Mouse (Mus musculus) CD4-positive, CD25-positive, alpha-beta regulatory T cell, adult 2 months (primary cell): ENCODE results near the gene Xrn1.
"Not testable (repeated sequence)": the region's sequence is repeated elsewhere in the genome, so short reads cannot be mapped to it uniquely, and the experiment has no call there.

Experiments
- DNase-seq: peaks from one replicate; pipeline ENCODE4 v3.0.0-alpha.2; 2012; ENCODE audit warnings: low read depth, low spot score

Xrn1 gene

GRCm38 (mm10) chr9:95954585-95955461 lies at the start of gene Xrn1:
Xrn1 (plus strand) TSS chr9:95954760.
- DNase-seq = peak; percentile 97

GRCm38 (mm10) chr9:95932855-95933254 lies 21.7 kb upstream of the Xrn1 start:
- DNase-seq = no peak

DNA sequence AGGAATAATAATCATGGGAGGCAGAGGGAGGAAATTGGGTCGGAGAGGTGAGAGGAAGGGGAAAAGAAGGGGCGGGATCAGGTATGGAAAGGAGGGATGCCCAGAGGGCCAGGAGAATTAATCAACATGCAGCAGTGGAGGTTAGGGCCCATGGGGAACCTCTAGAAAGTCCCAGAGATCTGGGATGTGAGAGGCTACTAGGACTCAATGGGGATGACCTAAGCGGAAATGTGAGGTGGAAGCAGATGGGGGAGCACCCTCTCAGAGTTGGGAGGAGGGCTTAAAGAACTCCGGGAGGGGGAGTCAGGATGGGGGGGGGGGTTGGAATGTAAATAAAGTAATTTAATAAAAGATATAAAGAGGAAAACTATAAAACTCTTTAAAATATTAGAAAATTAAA lies 902 bp upstream of the Xrn1 start:
- DNase-seq = no peak

GRCm38 (mm10) chr9:95954226-95954584 lies 355 bp upstream of the Xrn1 start:
- no peak for DNase-seq

- DNase-seq = no peak
Measured at GRCm38 (mm10) chr9:95957611-95958010, 3.1 kb downstream of the Xrn1 start.

GRCm38 (mm10) chr9:95958041-95958730 lies 3.6 kb downstream of the Xrn1 start:
- DNase-seq = no peak

GRCm38 (mm10) chr9:95958731-95959105 lies 4.2 kb downstream of the Xrn1 start:
- not testable (repeated sequence) for DNase-seq

GRCm38 (mm10) chr9:95959246-95959645 lies 4.7 kb downstream of the Xrn1 start:
- no peak for DNase-seq

- no peak for DNase-seq
Measured at GRCm38 (mm10) chr9:95959732-95960428, 5.3 kb downstream of the Xrn1 start.

DNA sequence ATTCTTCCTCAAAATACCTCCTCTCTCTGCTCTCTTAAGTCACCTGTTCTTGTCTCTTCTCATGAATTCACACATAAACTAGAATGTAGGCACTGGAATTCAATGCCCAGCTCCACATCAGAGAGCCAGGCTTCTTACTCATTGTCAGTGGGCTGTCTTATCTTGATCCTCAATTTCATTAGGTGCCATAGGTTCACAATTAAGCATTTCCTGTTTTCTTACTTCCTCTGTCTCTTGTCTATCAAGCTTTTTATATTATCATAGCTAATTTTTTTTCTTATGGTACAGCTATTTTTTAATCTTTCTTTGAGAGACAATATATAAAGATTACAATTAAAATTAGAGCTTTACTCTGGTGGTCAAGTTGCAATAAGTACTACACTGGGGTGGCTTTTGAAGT lies 6.5 kb downstream of the Xrn1 start:
- DNase-seq = no peak

DNA sequence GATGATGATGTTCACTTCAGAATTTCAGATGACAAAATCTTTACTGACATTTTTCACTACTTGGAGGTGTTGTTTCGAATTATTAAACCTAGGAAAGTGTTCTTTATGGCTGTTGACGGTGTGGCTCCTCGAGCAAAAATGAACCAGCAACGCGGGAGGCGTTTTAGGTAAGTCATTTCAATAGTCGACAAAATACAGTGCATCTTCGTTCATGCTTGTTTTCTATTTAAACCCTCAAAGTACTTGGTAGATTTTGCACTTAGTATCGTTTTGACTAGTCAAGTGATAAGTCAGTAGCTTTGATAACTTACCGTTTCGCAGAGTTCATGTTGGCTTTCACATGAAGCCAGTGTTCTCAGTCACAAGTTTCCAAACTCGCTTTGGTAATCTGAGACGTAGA lies 9.5 kb downstream of the Xrn1 start:
- no peak for DNase-seq

- no peak for DNase-seq
Measured at GRCm38 (mm10) chr9:95978279-95978678, 23.7 kb downstream of the Xrn1 start.

DNA sequence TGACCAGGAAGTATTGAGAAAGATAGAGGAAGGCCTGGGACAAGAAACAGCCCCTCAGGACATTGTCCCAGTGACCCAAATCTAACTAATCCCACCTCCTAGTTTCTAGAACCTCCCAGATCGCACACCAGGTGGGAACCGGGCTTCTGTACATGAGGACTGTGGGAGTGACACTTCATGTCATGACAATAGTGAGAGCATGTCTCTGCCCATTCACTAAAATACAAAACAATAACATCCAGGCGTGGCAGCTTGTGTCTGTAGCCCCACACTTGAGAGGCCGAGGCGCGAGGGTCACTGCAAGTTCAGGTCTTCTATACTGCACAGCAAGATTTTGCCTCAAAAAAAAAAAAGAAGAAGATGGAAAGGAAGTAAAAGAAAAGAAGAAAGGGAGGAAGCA lies 25.3 kb downstream of the Xrn1 start:
- DNase-seq = no peak

- DNase-seq = peak; percentile 25
Measured at GRCm38 (mm10) chr9:95992255-95992654, 37.7 kb downstream of the Xrn1 start.

DNA sequence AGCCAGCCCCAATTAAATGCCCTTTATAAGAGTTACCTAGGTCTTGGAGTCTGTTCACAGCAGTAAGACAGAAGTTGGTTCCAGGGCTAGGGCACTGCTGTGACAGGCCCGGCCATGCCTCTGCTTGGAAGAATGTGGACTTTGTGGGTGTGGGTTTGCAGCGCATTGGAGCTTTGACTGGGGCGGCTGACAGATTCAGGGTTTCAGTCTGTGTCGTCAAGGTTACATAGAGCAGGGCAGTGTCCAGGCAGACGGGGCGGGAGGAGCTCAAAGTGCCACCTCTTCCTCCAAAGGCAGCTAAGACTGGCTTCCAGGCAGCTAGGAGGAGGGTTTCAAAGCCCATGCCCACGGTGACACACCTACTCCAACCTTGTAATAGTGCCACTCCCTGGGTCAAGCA lies 49.9 kb downstream of the Xrn1 start:
- DNase-seq = no peak

GRCm38 (mm10) chr9:96010664-96011063 lies 56.1 kb downstream of the Xrn1 start:
- no peak for DNase-seq

GRCm38 (mm10) chr9:96023921-96024320 lies 69.4 kb downstream of the Xrn1 start:
- no peak for DNase-seq

DNA sequence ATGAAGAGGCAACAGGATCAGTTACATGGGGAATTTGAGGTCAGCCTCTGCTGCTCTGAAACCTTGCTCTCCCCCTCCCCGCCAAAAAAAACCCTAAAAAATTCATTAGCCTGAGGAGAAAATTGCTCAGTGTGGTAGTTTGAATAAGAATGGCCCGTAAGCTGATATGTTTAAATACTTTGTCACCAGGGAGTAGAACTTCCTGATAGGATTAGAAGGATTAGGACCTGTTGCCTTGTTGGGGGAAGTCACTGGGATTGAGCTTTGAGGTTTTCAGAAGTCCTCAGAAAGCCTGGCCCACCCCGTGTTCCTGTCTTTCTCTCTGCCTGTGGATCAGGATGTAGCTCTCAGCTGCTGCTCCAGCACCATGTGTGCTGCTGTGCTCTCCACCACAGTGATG lies 73.4 kb downstream of the Xrn1 start:
- DNase-seq = no peak

- peak; percentile 72 for DNase-seq
Measured at GRCm38 (mm10) chr9:96028818-96029217, 74.3 kb downstream of the Xrn1 start.

- no peak for DNase-seq
Measured at GRCm38 (mm10) chr9:96029886-96030285, 75.3 kb downstream of the Xrn1 start.

- no peak for DNase-seq
Measured at GRCm38 (mm10) chr9:96035371-96036086, 81.0 kb downstream of the Xrn1 start.

DNA sequence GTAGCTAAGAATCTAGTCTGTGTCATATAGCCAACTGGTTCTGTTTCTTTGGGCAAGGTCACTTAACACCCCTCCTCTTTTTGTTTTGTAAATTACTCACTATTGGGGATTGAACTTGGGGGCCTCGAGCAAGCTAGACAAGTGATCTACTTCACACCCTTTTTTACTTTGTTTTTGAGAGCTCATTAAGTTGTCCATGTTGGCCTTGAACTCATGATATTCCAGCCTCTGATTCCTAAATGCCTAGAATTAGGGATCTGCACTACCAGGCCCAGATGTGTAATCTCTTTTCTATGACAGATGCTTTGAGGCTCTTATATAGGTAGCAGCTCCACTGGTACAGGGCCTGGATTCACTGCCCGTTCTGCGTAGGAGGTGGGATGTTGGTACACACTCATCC lies 89.7 kb downstream of the Xrn1 start:
- no peak for DNase-seq
